Mouse (Mus musculus) megakaryocyte-erythroid progenitor cell, adult 5 weeks (primary cell): ENCODE measurements around the gene Asnsd1. TPM values are rescaled to one million over a fixed set of nuclear protein-coding genes. Genes with fewer than 3 reads are reported as not detected.

Experiments
- polyA plus RNA-seq: library from polyadenylated mRNA; stranded (reverse); fragments of >175 nt; gene quantifications from 2 replicates; pipeline ENCODE4 v1.2.3, GENCODE M21; 2012

The Asnsd1 gene
- polyA plus RNA-seq: 17.2 and 24.3 TPM in 2 replicates

GRCm38 (mm10) chr1:53352327-53353261 is at the start of gene Asnsd1, which contains the start of the genes Asdurf and Gm28551:
TSS of gene Asnsd1 (minus strand) at chr1:53352752.
TSS of gene Asdurf (minus strand) at chr1:53352619.
TSS of gene Gm28551 (minus strand) at chr1:53352667.

GRCm38 (mm10) chr1:53312989-53313967 is 39.3 kb downstream of the Asnsd1 start, which contains the start of gene Osgepl1:
TSS of gene Osgepl1 (plus strand) at chr1:53313624.

GRCm38 (mm10) chr1:53296581-53297383 is 55.8 kb downstream of the Asnsd1 start, which contains the start of the genes Pms1, Ormdl1 and Gm28778:
TSS of gene Pms1 (minus strand) at chr1:53297018.
TSS of gene Ormdl1 (plus strand) at chr1:53297095.
TSS of gene Gm28778 (plus strand) at chr1:53297111.

Other genes with a start within 250 kb of the Asnsd1 start
- not detected in 2 replicates for gene 1700019A02Rik, start 165.1 kb downstream of the Asnsd1 start, polyA plus RNA-seq
- gene Pms1, start 55.7 kb downstream of the Asnsd1 start, polyA plus RNA-seq: 0.49 and 1.0 TPM in 2 replicates
- gene Ormdl1, start 55.7 kb downstream of the Asnsd1 start, polyA plus RNA-seq: 0.78 and 0.99 TPM in 2 replicates
- 0.27 TPM in 1 of 2 replicates, not detected in the other for gene Gm28778, start 55.6 kb downstream of the Asnsd1 start, polyA plus RNA-seq
- 0.40 and 1.3 TPM in 2 replicates for gene Osgepl1, start 39.1 kb downstream of the Asnsd1 start, polyA plus RNA-seq
- gene Asdurf, start 133 bp downstream of the Asnsd1 start, polyA plus RNA-seq: 34.3 and 38.4 TPM in 2 replicates
- 0.15 TPM in 1 of 2 replicates, not detected in the other for gene Gm28551, start 85 bp downstream of the Asnsd1 start, polyA plus RNA-seq